Mouse (Mus musculus): ENCODE data around the gene Enpp5. TPM values are rescaled to one million over a fixed set of nuclear protein-coding genes. Genes with fewer than 3 reads are reported as not detected.

Enpp5 gene
- total RNA-seq (2021), result 100 to 1,000 TPM; 135 to 139 TPM

GRCm38 (mm10) chr17:44078631-44079350 lies at the start of gene Enpp5:
TSS of gene Enpp5 (plus strand) at chr17:44078813.
- peak; percentile 89 to 90 for DNase-seq (ENCODE audit: extremely low spot score in 1 of 2, low spot score in 2 of 2)
- intact Hi-C loops (cut with DNase I), result loop anchor here (5.0 kb wide), 1 partner anchor 54 kb away; no protein-coding TSS in a partner anchor

GRCm38 (mm10) chr17:44029616-44030015 lies 49.0 kb upstream of the Enpp5 start:
- no peak for DNase-seq (ENCODE audit: extremely low spot score in 1 of 2, low spot score in 2 of 2)
- intact Hi-C loops (cut with DNase I), result no loop called here

- DNase-seq (ENCODE audit: extremely low spot score in 1 of 2, low spot score in 2 of 2), result no peak
- intact Hi-C loops (cut with DNase I), result no loop called here
Measured at GRCm38 (mm10) chr17:44030776-44031587, 47.6 kb upstream of the Enpp5 start.

GRCm38 (mm10) chr17:44035005-44035404 lies 43.6 kb upstream of the Enpp5 start:
- intact Hi-C loops (cut with DNase I), result loop anchor here (5.0 kb wide), 1 partner anchor 338 kb away; no protein-coding TSS in a partner anchor
- DNase-seq (ENCODE audit: extremely low spot score in 1 of 2, low spot score in 2 of 2), result no peak

GRCm38 (mm10) chr17:44038656-44039055 lies 40.0 kb upstream of the Enpp5 start:
- intact Hi-C loops (cut with DNase I), result loop anchor here (2.0 to 5.0 kb wide), 2 partner anchors 158 to 341 kb away; no protein-coding TSS in a partner anchor
- DNase-seq (ENCODE audit: extremely low spot score in 1 of 2, low spot score in 2 of 2), result peak; percentile 39 to 46

- intact Hi-C loops (cut with DNase I), result no loop called here
- DNase-seq (ENCODE audit: extremely low spot score in 1 of 2, low spot score in 2 of 2), result no peak
Measured at GRCm38 (mm10) chr17:44040449-44040848, 38.2 kb upstream of the Enpp5 start.

GRCm38 (mm10) chr17:44042301-44042700 lies 36.3 kb upstream of the Enpp5 start:
- intact Hi-C loops (cut with DNase I), result no loop called here
- no peak for DNase-seq (ENCODE audit: extremely low spot score in 1 of 2, low spot score in 2 of 2)

- intact Hi-C loops (cut with DNase I), result no loop called here
- DNase-seq (ENCODE audit: extremely low spot score in 1 of 2, low spot score in 2 of 2), result no peak
Measured at GRCm38 (mm10) chr17:44042861-44043260, 35.8 kb upstream of the Enpp5 start.

- no peak for DNase-seq (ENCODE audit: extremely low spot score in 1 of 2, low spot score in 2 of 2)
- intact Hi-C loops (cut with DNase I), result no loop called here
Measured at GRCm38 (mm10) chr17:44053427-44053826, 25.2 kb upstream of the Enpp5 start.

GRCm38 (mm10) chr17:44057123-44057522 lies 21.5 kb upstream of the Enpp5 start:
- intact Hi-C loops (cut with DNase I), result no loop called here
- DNase-seq (ENCODE audit: extremely low spot score in 1 of 2, low spot score in 2 of 2), result no peak

- intact Hi-C loops (cut with DNase I), result no loop called here
Measured at GRCm38 (mm10) chr17:44058145-44058544, 20.5 kb upstream of the Enpp5 start.

GRCm38 (mm10) chr17:44060781-44061180 lies 17.8 kb upstream of the Enpp5 start:
- DNase-seq (ENCODE audit: extremely low spot score in 1 of 2, low spot score in 2 of 2), result no peak
- intact Hi-C loops (cut with DNase I), result no loop called here

More at GRCm38 (mm10) chr17:44058145-44058544, 20.5 kb upstream of the Enpp5 start:
- DNase-seq (ENCODE audit: extremely low spot score in 1 of 2, low spot score in 2 of 2), result no peak

- DNase-seq (ENCODE audit: extremely low spot score in 1 of 2, low spot score in 2 of 2), result no peak
- intact Hi-C loops (cut with DNase I), result no loop called here
Measured at GRCm38 (mm10) chr17:44061289-44061890, 17.2 kb upstream of the Enpp5 start.

GRCm38 (mm10) chr17:44068876-44069275 lies 9.7 kb upstream of the Enpp5 start:
- intact Hi-C loops (cut with DNase I), result no loop called here
- no peak for DNase-seq (ENCODE audit: extremely low spot score in 1 of 2, low spot score in 2 of 2)

- intact Hi-C loops (cut with DNase I), result no loop called here
- no peak for DNase-seq (ENCODE audit: extremely low spot score in 1 of 2, low spot score in 2 of 2)
Measured at GRCm38 (mm10) chr17:44071680-44072079, 6.9 kb upstream of the Enpp5 start.

- no peak for DNase-seq (ENCODE audit: extremely low spot score in 1 of 2, low spot score in 2 of 2)
- intact Hi-C loops (cut with DNase I), result loop anchor here (5.0 kb wide), 1 partner anchor 57 kb away; no protein-coding TSS in a partner anchor
Measured at GRCm38 (mm10) chr17:44075601-44076000, 3.0 kb upstream of the Enpp5 start.

- DNase-seq (ENCODE audit: extremely low spot score in 1 of 2, low spot score in 2 of 2), result no peak
- intact Hi-C loops (cut with DNase I), result loop anchor here (5.0 kb wide), 1 partner anchor 56 kb away; no protein-coding TSS in a partner anchor
Measured at GRCm38 (mm10) chr17:44076051-44076680, 2.4 kb upstream of the Enpp5 start.

GRCm38 (mm10) chr17:44077146-44077842 lies 1.3 kb upstream of the Enpp5 start:
- DNase-seq (ENCODE audit: extremely low spot score in 1 of 2, low spot score in 2 of 2), result no peak
- intact Hi-C loops (cut with DNase I), result loop anchor here (5.0 kb wide), 1 partner anchor 55 kb away; no protein-coding TSS in a partner anchor
